Mouse (Mus musculus) spleen, adult 2 months (tissue): Measurements from ENCODE around the gene Ubac2.

Source experiments
- CTCF ChIP-seq: fragments of 200-500 bp; IDR thresholded peaks from 2 replicates; pipeline ENCODE4 v1.5.1; 2011; ENCODE audit warnings: mild to moderate bottlenecking, inconsistent platforms; ENCODE audit not compliant: insufficient read depth, insufficient read length, insufficient replicate concordance; ENCODE audit errors: extremely low read depth
- POLR2A ChIP-seq: fragments of 200-500 bp; IDR thresholded peaks from 2 replicates; pipeline ENCODE4 v1.6.1; 2011; ENCODE audit warnings: low read depth, low read length, inconsistent platforms

- TF ChIP-seq CTCF (no peak), POLR2A (no peak)
Measured at GRCm38 (mm10) chr14:121897773-121898172, 19.4 kb downstream of the Ubac2 start.
